Mouse (Mus musculus) layer of hippocampus, postnatal 36 days (tissue): ENCODE measurements around the gene Pcdh7. TPM values are rescaled to one million over a fixed set of nuclear protein-coding genes. Genes with fewer than 3 reads are reported as not detected.
"Not testable (repeated sequence)": the region's sequence is repeated elsewhere in the genome, so short reads cannot be mapped to it uniquely, and the experiment has no call there.

Experiments
- DNase-seq, 2 experiments: peaks; one replicate each; pipeline ENCODE4 v3.0.0; 2022
- total RNA-seq, 2 experiments: library from RNA; stranded (reverse); gene quantifications; 2 replicates each; pipeline ENCODE4 v1.2.3; 2021

Pcdh7 gene
- 10 to 100 TPM; 54.1 to 71.6 TPM for total RNA-seq

GRCm38 (mm10) chr5:57717906-57718875, at the start of gene Pcdh7:
Pcdh7 (plus strand) TSS chr5:57717967.
- DNase-seq = peak; percentile 46 to 58

GRCm38 (mm10) chr5:57676970-57677369, 40.8 kb upstream of the Pcdh7 start:
- DNase-seq = not testable (repeated sequence)

- DNase-seq = no peak
These were observed 9.4 kb upstream of the Pcdh7 start for GRCm38 (mm10) chr5:57708396-57708795.

GRCm38 (mm10) chr5:57713980-57714379, 3.8 kb upstream of the Pcdh7 start:
- peak in 1 of 2 experiments; percentile 2 for DNase-seq

GRCm38 (mm10) chr5:57714621-57715523, 2.9 kb upstream of the Pcdh7 start:
- peak; percentile 55 to 61 for DNase-seq

GRCm38 (mm10) chr5:57715524-57716400, 2.0 kb upstream of the Pcdh7 start:
- DNase-seq = peak; percentile 86 to 87

GRCm38 (mm10) chr5:57716421-57717237, 1.1 kb upstream of the Pcdh7 start:
- DNase-seq = peak; percentile 49 to 56

- peak; percentile 56 to 61 for DNase-seq
These were observed 395 bp upstream of the Pcdh7 start for GRCm38 (mm10) chr5:57717238-57717905.

- peak; percentile 66 to 69 for DNase-seq
These were observed 1.3 kb downstream of the Pcdh7 start for GRCm38 (mm10) chr5:57718876-57719593.

GRCm38 (mm10) chr5:57719594-57720185, 1.9 kb downstream of the Pcdh7 start:
- peak; percentile 67 to 70 for DNase-seq

GRCm38 (mm10) chr5:57720206-57720880, 2.6 kb downstream of the Pcdh7 start:
- DNase-seq = peak in 1 of 2 experiments; percentile 9

- DNase-seq = peak in 1 of 2 experiments; percentile 2
These were observed 3.5 kb downstream of the Pcdh7 start for GRCm38 (mm10) chr5:57721148-57721712.

- DNase-seq = peak in 1 of 2 experiments; percentile 3
These were observed 4.2 kb downstream of the Pcdh7 start for GRCm38 (mm10) chr5:57721927-57722326.

GRCm38 (mm10) chr5:57733451-57733850, 15.7 kb downstream of the Pcdh7 start:
- DNase-seq = no peak

GRCm38 (mm10) chr5:57735723-57736122, 18.0 kb downstream of the Pcdh7 start:
- DNase-seq = no peak

GRCm38 (mm10) chr5:57742924-57743323, 25.2 kb downstream of the Pcdh7 start:
- DNase-seq = peak in 1 of 2 experiments; percentile 22

- no peak for DNase-seq
These were observed 26.3 kb downstream of the Pcdh7 start for GRCm38 (mm10) chr5:57743956-57744661.
